Mouse (Mus musculus): ENCODE measurements around the gene Gm36210.

DNA sequence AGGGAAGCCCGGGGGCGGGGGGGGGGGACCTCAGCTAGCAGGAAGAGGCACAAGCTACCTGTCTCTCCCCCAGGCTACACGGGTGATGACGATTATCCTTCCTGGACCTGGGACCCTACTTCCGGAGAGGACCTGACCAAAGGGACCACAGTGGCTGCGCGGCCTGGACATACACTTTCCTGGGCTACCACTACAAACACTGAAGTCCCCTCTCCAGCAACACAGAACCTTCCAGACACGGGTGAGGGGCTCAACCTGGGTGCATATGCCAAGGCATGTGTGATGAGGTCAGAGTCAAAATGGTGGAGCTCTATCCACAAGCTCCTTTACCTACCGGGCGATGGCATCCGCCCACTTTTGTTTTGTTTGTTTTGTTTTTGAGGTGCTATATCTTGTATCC lies 31.1 kb upstream of the Gm36210 start:
- TF ChIP-seq CTCF (IDR thresholded peaks at IDR 0.05 in 2 of 3, conservative IDR thresholded peaks at IDR 0.05 in 1 of 3; ENCODE audit: control insufficient read depth in 1 of 3, insufficient read depth in 1 of 3, low read depth in 2 of 3, low read length in 3 of 3, poor library complexity in 1 of 3, severe bottlenecking in 1 of 3) (no peak), SIN3A (IDR thresholded peaks at IDR 0.05; ENCODE audit: low read length) (no peak), ZKSCAN1 (IDR thresholded peaks at IDR 0.05; ENCODE audit: low read depth, low read length) (no peak), ZNF384 (IDR thresholded peaks at IDR 0.05; ENCODE audit: low read depth, low read length) (no peak), EP300 (IDR thresholded peaks at IDR 0.05; ENCODE audit: low read depth in 1 of 2, low read length in 2 of 2) (no peak), POLR2AphosphoS2 (IDR thresholded peaks at IDR 0.05; ENCODE audit: low read length) (no peak), RCOR1 (IDR thresholded peaks at IDR 0.05; ENCODE audit: low read depth, low read length) (no peak), NELFE (IDR thresholded peaks at IDR 0.05; ENCODE audit: low read depth, low read length) (no peak), NRF1 (IDR thresholded peaks at IDR 0.05; ENCODE audit: insufficient read depth, low read depth, low read length, poor library complexity, severe bottlenecking) (no peak)

Data from MEL (cell line).